Mouse (Mus musculus): ENCODE measurements around the gene Muc2. TPM values are rescaled to one million over a fixed set of nuclear protein-coding genes. Genes with fewer than 3 reads are reported as not detected.

Muc2 gene
- polyA plus RNA-seq, 1 experiment = 0.21 TPM

GRCm38 (mm10) chr7:141670999-141671398, 19.1 kb upstream of the Muc2 start:
- Histone ChIP-seq H3K4me1 (ENCODE audit: control insufficient read depth, insufficient read depth, low read length) (no peaks in the 10 kb centered on the region), H3K27ac (ENCODE audit: insufficient read depth, low read length) (no peak overlapping the region), H3K4me3 (ENCODE audit: insufficient read depth, low read length) (no peak overlapping the region)
- TF ChIP-seq CTCF (IDR thresholded peaks at IDR 0.05; ENCODE audit: borderline replicate concordance, insufficient read depth, low read length) = 0 out of 2 replicates have a peak, but pooled peaks have one; percentile 23
- no peak for TF ChIP-seq POLR2A (IDR thresholded peaks at IDR 0.05; ENCODE audit: low read depth, low read length)

DNA sequence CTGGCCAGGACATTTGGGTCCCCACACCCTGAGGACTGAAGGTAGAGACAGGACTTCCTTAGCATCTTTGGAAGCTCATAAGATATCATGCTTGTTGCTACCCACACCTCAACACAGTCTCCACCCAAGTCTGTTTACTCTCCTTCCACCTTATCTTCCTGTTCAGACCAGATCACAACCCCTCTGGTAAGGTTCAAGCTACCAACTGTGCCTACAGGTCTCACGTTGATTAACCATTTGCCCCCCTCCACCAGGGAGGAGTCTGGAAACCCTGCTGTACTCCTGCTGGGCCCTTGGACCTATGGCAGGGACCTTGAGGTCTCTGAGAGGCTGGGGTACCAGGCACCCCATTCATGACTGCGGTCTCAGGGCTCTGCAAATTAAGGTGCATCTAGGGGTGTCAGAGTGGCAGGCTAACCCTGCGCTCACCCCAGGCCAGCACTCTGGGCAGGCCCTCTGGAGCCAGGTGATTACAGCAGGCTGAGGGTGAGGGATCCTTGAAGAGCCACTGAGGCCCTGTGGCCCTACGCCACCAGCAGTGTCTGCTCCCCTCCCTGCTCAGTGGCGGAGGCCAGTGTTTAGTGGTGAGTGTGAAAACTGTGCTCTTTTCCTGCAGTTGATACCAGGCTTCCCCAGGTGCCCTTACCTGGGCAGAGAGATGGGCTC, 18.4 kb upstream of the Muc2 start:
- Histone ChIP-seq H3K4me1 (ENCODE audit: control insufficient read depth, insufficient read depth, low read length) (no peaks in the 10 kb centered on the region), H3K27ac (ENCODE audit: insufficient read depth, low read length) (no peak overlapping the region), H3K4me3 (ENCODE audit: insufficient read depth, low read length) (no peak overlapping the region)
- TF ChIP-seq POLR2A (IDR thresholded peaks at IDR 0.05; ENCODE audit: low read depth, low read length) = no peak

GRCm38 (mm10) chr7:141678922-141679321, 11.2 kb upstream of the Muc2 start:
- no peaks in the 10 kb centered on the region for H3K4me1 ChIP-seq (ENCODE audit: control insufficient read depth, insufficient read depth, low read length)
- TF ChIP-seq POLR2A (IDR thresholded peaks at IDR 0.05; ENCODE audit: low read depth, low read length) = no peak
- no peak for TF ChIP-seq CTCF (IDR thresholded peaks at IDR 0.05; ENCODE audit: borderline replicate concordance, insufficient read depth, low read length)
- no peak overlapping the region for H3K27ac ChIP-seq (ENCODE audit: insufficient read depth, low read length)
- no peak overlapping the region for H3K4me3 ChIP-seq (ENCODE audit: insufficient read depth, low read length)

DNA sequence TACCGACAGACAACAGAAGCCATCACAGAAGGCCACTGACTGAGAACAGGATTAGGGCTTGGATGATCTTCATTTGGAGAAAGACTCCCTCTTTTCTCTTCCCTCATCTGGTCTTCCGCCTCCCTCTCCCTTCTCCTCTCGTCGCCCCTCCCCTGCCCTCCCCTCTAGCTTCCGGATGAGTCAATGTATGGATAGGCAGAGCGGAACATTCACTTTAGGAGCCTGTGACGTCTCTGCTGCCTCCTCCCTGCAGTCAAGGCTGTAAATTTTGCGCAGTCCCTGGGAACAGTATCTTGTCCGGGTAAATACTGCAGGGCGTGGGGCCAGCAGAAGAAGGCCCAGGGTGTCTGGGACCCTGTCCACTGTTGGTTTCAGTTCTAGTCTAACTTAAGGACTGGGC, 2.8 kb upstream of the Muc2 start:
- no peak overlapping the region for H3K27ac ChIP-seq (ENCODE audit: insufficient read depth, low read length)
- TF ChIP-seq POLR2A (IDR thresholded peaks at IDR 0.05; ENCODE audit: low read depth, low read length) (no peak), CTCF (IDR thresholded peaks at IDR 0.05; ENCODE audit: borderline replicate concordance, insufficient read depth, low read length) (no peak)
- H3K4me3 ChIP-seq (ENCODE audit: insufficient read depth, low read length) = no peak overlapping the region
- H3K4me1 ChIP-seq (ENCODE audit: control insufficient read depth, insufficient read depth, low read length) = no peaks in the 10 kb centered on the region

DNA sequence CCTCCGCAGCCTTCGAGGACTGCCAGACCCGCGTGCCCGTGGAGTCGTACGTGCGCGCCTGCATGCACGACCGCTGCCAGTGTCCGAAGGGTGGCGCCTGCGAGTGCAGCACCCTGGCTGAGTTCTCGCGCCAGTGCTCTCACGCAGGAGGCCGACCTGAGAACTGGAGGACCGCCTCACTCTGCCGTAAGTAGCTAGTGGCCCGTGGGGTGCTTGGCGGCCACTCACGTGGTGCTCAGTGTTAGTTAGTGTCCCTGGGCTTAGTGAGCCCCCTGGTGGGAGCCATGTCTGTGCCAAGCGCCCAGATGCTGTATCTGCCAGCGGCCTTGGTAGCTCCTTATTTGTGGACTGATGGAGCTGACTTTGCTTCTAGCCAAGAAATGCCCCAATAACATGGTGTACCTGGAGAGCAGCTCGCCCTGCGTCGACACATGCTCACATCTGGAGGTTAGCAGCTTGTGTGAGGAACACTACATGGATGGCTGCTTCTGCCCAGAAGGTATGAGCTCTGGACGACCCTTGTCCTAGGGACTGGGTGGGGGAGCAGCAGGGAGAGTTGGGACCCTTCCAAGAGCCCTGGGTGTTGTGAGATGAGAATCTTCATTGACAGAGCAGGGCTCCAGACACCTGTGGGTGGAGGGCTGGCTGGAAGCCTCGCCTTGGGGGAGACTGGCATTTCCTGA, 3.6 kb downstream of the Muc2 start:
- TF ChIP-seq CTCF (IDR thresholded peaks at IDR 0.05; ENCODE audit: borderline replicate concordance, insufficient read depth, low read length) = no peak
- no peak for TF ChIP-seq POLR2A (IDR thresholded peaks at IDR 0.05; ENCODE audit: low read depth, low read length)
- no peak overlapping the region for H3K4me3 ChIP-seq (ENCODE audit: insufficient read depth, low read length)
- no peaks in the 10 kb centered on the region for H3K4me1 ChIP-seq (ENCODE audit: control insufficient read depth, insufficient read depth, low read length)

DNA sequence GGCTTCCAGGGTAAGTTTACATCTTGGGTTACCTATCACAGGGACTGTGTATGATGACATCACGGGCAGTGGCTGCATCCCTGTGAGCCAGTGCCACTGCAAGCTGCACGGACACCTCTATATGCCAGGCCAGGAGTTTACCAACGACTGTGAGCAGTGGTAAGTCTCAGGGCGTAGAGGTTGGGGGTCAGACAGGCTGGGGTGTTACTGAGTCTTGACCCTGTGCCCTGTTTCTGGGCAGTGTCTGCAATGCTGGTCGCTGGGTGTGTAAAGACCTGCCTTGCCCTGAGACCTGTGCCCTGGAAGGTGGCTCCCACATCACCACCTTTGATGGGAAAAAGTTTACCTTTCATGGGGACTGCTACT, 4.1 kb downstream of the Muc2 start:
- no peaks in the 10 kb centered on the region for H3K4me1 ChIP-seq (ENCODE audit: control insufficient read depth, insufficient read depth, low read length)
- H3K27ac ChIP-seq (ENCODE audit: insufficient read depth, low read length) = no peak overlapping the region
- no peak overlapping the region for H3K4me3 ChIP-seq (ENCODE audit: insufficient read depth, low read length)
- TF ChIP-seq POLR2A (IDR thresholded peaks at IDR 0.05; ENCODE audit: low read depth, low read length) (no peak), CTCF (IDR thresholded peaks at IDR 0.05; ENCODE audit: borderline replicate concordance, insufficient read depth, low read length) (no peak)

More for the DNA sequence above, 3.6 kb downstream of the Muc2 start:
- no peak overlapping the region for H3K27ac ChIP-seq (ENCODE audit: insufficient read depth, low read length)

GRCm38 (mm10) chr7:141696538-141696937, 6.4 kb downstream of the Muc2 start:
- no peak for TF ChIP-seq CTCF (IDR thresholded peaks at IDR 0.05; ENCODE audit: borderline replicate concordance, insufficient read depth, low read length)
- no peak for TF ChIP-seq POLR2A (IDR thresholded peaks at IDR 0.05; ENCODE audit: low read depth, low read length)
- H3K4me3 ChIP-seq (ENCODE audit: insufficient read depth, low read length) = no peak overlapping the region
- H3K4me1 ChIP-seq (ENCODE audit: control insufficient read depth, insufficient read depth, low read length) = no peaks in the 10 kb centered on the region
- no peak overlapping the region for H3K27ac ChIP-seq (ENCODE audit: insufficient read depth, low read length)

DNA sequence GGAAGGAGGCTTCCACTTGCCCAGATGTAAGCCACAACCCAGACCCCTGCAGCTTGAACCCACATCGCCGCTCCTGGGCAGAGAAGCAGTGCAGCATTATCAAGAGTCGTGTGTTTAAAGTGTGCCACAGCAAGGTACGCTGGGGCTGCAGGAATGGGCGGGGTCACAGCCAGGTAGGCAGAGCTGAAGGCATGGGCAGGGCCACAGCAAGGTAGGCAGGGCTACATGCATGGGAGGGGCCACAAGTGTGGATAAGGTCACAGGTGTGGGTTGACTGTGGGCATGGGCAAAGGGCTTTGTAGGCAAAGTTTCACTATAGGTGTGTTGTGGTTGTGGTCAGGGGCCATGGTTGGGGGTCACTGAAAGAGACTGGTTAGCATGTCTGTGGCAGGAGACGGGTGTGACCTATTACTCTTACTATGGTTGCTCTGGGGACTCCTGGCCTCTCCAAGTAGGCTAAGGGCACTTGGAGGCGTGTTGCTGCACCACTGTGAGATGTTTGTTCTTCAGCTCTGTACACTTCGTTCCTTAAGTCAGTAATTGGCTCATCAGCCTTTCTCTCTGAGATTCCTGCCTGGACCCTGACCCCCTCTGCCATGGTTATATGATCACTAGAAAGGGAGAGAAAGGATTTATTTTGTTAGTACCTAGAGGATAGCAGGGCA, 9.5 kb downstream of the Muc2 start:
- no peak overlapping the region for H3K4me3 ChIP-seq (ENCODE audit: insufficient read depth, low read length)
- no peak for TF ChIP-seq POLR2A (IDR thresholded peaks at IDR 0.05; ENCODE audit: low read depth, low read length)
- no peak for TF ChIP-seq CTCF (IDR thresholded peaks at IDR 0.05; ENCODE audit: borderline replicate concordance, insufficient read depth, low read length)
- no peak overlapping the region for H3K27ac ChIP-seq (ENCODE audit: insufficient read depth, low read length)
- no peaks in the 10 kb centered on the region for H3K4me1 ChIP-seq (ENCODE audit: control insufficient read depth, insufficient read depth, low read length)

- Histone ChIP-seq H3K4me3 (ENCODE audit: insufficient read depth, low read length) (no peak overlapping the region), H3K4me1 (ENCODE audit: control insufficient read depth, insufficient read depth, low read length) (no peaks in the 10 kb centered on the region), H3K27ac (ENCODE audit: insufficient read depth, low read length) (no peak overlapping the region)
- TF ChIP-seq CTCF (IDR thresholded peaks at IDR 0.05; ENCODE audit: borderline replicate concordance, insufficient read depth, low read length) (no peak), POLR2A (IDR thresholded peaks at IDR 0.05; ENCODE audit: low read depth, low read length) (no peak)
Measured at GRCm38 (mm10) chr7:141747451-141748100, 57.4 kb downstream of the Muc2 start.
